Mouse (Mus musculus): ENCODE measurements around the gene Tbc1d10c.

Gene Tbc1d10c

GRCm38 (mm10) chr19:4190831-4191334 lies at the start of gene Tbc1d10c:
Gene Tbc1d10c (minus strand): TSS chr19:4191284.
- no peak for DNase-seq (ENCODE audit: low spot score in 2 of 2)

- no peak for DNase-seq (ENCODE audit: low spot score in 2 of 2)
These were observed 49.2 kb upstream of the Tbc1d10c start for GRCm38 (mm10) chr19:4240247-4240668.

GRCm38 (mm10) chr19:4234548-4234947 lies 43.5 kb upstream of the Tbc1d10c start:
- DNase-seq (ENCODE audit: low spot score in 2 of 2): no peak

GRCm38 (mm10) chr19:4232651-4233050 lies 41.6 kb upstream of the Tbc1d10c start:
- no peak for DNase-seq (ENCODE audit: low spot score in 2 of 2)

- DNase-seq (ENCODE audit: low spot score in 2 of 2): no peak
These were observed 41.1 kb upstream of the Tbc1d10c start for GRCm38 (mm10) chr19:4232186-4232572.

GRCm38 (mm10) chr19:4231253-4232185 lies 40.4 kb upstream of the Tbc1d10c start, which contains the start of gene Pold4:
Gene Pold4 (plus strand): TSS chr19:4231899.
- DNase-seq (ENCODE audit: low spot score in 2 of 2): peak; percentile 97 to 98

- DNase-seq (ENCODE audit: low spot score in 2 of 2): no peak
These were observed 39.3 kb upstream of the Tbc1d10c start for GRCm38 (mm10) chr19:4230415-4230814.

- DNase-seq (ENCODE audit: low spot score in 2 of 2): no peak
These were observed 38.5 kb upstream of the Tbc1d10c start for GRCm38 (mm10) chr19:4229451-4230076.

- DNase-seq (ENCODE audit: low spot score in 2 of 2): no peak
These were observed 37.8 kb upstream of the Tbc1d10c start for GRCm38 (mm10) chr19:4228891-4229290.

GRCm38 (mm10) chr19:4227894-4228678 lies 37.0 kb upstream of the Tbc1d10c start:
- peak; percentile 37 to 41 for DNase-seq (ENCODE audit: low spot score in 2 of 2)

- no peak for DNase-seq (ENCODE audit: low spot score in 2 of 2)
These were observed 36.4 kb upstream of the Tbc1d10c start for GRCm38 (mm10) chr19:4227446-4227845.

- no peak for DNase-seq (ENCODE audit: low spot score in 2 of 2)
These were observed 35.7 kb upstream of the Tbc1d10c start for GRCm38 (mm10) chr19:4226779-4227178.

- DNase-seq (ENCODE audit: low spot score in 2 of 2): no peak
These were observed 31.1 kb upstream of the Tbc1d10c start for GRCm38 (mm10) chr19:4222165-4222564.

- no peak for DNase-seq (ENCODE audit: low spot score in 2 of 2)
These were observed 30.1 kb upstream of the Tbc1d10c start for GRCm38 (mm10) chr19:4220957-4221743.

- no peak for DNase-seq (ENCODE audit: low spot score in 2 of 2)
These were observed 29.3 kb upstream of the Tbc1d10c start for GRCm38 (mm10) chr19:4220416-4220815.

- DNase-seq (ENCODE audit: low spot score in 2 of 2): no peak
These were observed 28.9 kb upstream of the Tbc1d10c start for GRCm38 (mm10) chr19:4219943-4220342.

- no peak for DNase-seq (ENCODE audit: low spot score in 2 of 2)
These were observed 27.7 kb upstream of the Tbc1d10c start for GRCm38 (mm10) chr19:4218784-4219183.

GRCm38 (mm10) chr19:4218293-4218692 lies 27.2 kb upstream of the Tbc1d10c start:
- DNase-seq (ENCODE audit: low spot score in 2 of 2): no peak

- no peak for DNase-seq (ENCODE audit: low spot score in 2 of 2)
These were observed 26.8 kb upstream of the Tbc1d10c start for GRCm38 (mm10) chr19:4217855-4218254.

- DNase-seq (ENCODE audit: low spot score in 2 of 2): no peak
These were observed 26.1 kb upstream of the Tbc1d10c start for GRCm38 (mm10) chr19:4217140-4217539.

Measured in right cerebral cortex, postnatal 36 days (tissue).